Mouse (Mus musculus) CH12.LX (cell line): ENCODE measurements around the gene Elane. TPM values are rescaled to one million over a fixed set of nuclear protein-coding genes. Genes with fewer than 3 reads are reported as not detected.

Source experiments
- DNase-seq: peaks from one replicate; pipeline ENCODE4 v3.0.0-alpha.2; 2013; ENCODE audit errors: extremely low read depth
- H3K27ac ChIP-seq: 2 replicates; pipeline ENCODE4 v1.5.1; 2012; ENCODE audit warnings: low read depth, mild to moderate bottlenecking, control low read depth, moderate library complexity; ENCODE audit not compliant: insufficient read depth
- H3K27me3 ChIP-seq: replicated peaks from 2 replicates; pipeline ENCODE3; 2012; ENCODE audit warnings: inconsistent platforms
- H3K36me3 ChIP-seq, 2 experiments: replicated peaks in 1 of 2; 2 replicates each; pipeline versions ENCODE3 to v1.6.1; 2012; ENCODE audit warnings: inconsistent platforms in 1 of 2, low read length in 1 of 2, mild to moderate bottlenecking in 1 of 2, mixed read lengths in 1 of 2, moderate library complexity in 1 of 2; ENCODE audit not compliant: control insufficient read depth in 1 of 2, insufficient read depth in 1 of 2
- H3K4me1 ChIP-seq, 2 experiments: 2 replicates each; pipeline ENCODE4 v1.6.1; 2012; ENCODE audit warnings: inconsistent platforms in 1 of 2, moderate library complexity in 1 of 2; ENCODE audit not compliant: insufficient read depth in 2 of 2, control insufficient read depth in 1 of 2
- H3K4me2 ChIP-seq: 2 replicates; pipeline ENCODE4 v1.6.1; 2012; ENCODE audit warnings: low read depth, mild to moderate bottlenecking, control low read depth; ENCODE audit not compliant: poor library complexity, insufficient read depth, severe bottlenecking
- H3K4me3 ChIP-seq, 3 experiments: fragments of 150-350 bp in 1 of 3; sonication (generic) in 1 of 3; replicated peaks in 1 of 3; 2 replicates each; pipeline versions ENCODE3 to v1.5.1; 2011 to 2012; ENCODE audit warnings: low read depth in 2 of 3, low read length in 2 of 3, mild to moderate bottlenecking in 2 of 3, moderate library complexity in 2 of 3, control low read depth in 1 of 3, improper control_type of control experiment in 1 of 3, inconsistent platforms in 1 of 3, mixed read lengths in 1 of 3; ENCODE audit not compliant: poor library complexity in 1 of 3
- H3K79me2 ChIP-seq: replicated peaks from 2 replicates; pipeline ENCODE4 v1.6.1; 2012; ENCODE audit warnings: mild to moderate bottlenecking, moderate library complexity; ENCODE audit not compliant: control insufficient read depth, poor library complexity, insufficient read depth, severe bottlenecking; ENCODE audit errors: extremely low read depth
- H3K9ac ChIP-seq: 2 replicates; pipeline ENCODE4 v1.6.1; 2012; ENCODE audit warnings: low read depth, mild to moderate bottlenecking, control low read depth, moderate library complexity; ENCODE audit not compliant: insufficient read depth
- H3K9me3 ChIP-seq: replicated peaks from 2 replicates; pipeline ENCODE3; 2012; ENCODE audit warnings: low read length, inconsistent platforms, mixed read lengths
- BHLHE40 ChIP-seq: IDR thresholded peaks from 2 replicates; pipeline ENCODE4 v1.6.1; 2011; ENCODE audit warnings: mild to moderate bottlenecking, low read depth, low read length, improper control_type of control experiment
- CHD1 ChIP-seq: IDR thresholded peaks from 2 replicates; pipeline ENCODE4 v1.6.1; 2012; ENCODE audit warnings: low read depth, low read length, improper control_type of control experiment, inconsistent platforms
- CHD2 ChIP-seq: IDR thresholded peaks from 2 replicates; pipeline ENCODE4 v1.6.1; 2011; ENCODE audit warnings: low read length, improper control_type of control experiment
- CTCF ChIP-seq, 2 experiments: IDR thresholded peaks in 1 of 2; conservative IDR thresholded peaks in 1 of 2; 2 replicates each; pipeline ENCODE4 v1.5.1; 2011 to 2012; ENCODE audit warnings: low read depth in 2 of 2, low read length in 2 of 2, improper control_type of control experiment in 1 of 2, inconsistent platforms in 1 of 2, mild to moderate bottlenecking in 1 of 2, moderate library complexity in 1 of 2
- ELF1 ChIP-seq: IDR thresholded peaks from 2 replicates; pipeline ENCODE4 v1.6.1; 2014; ENCODE audit warnings: low read depth, mild to moderate bottlenecking, inconsistent platforms, low read length, improper control_type of control experiment
- EP300 ChIP-seq: IDR thresholded peaks from 2 replicates; pipeline ENCODE4 v1.6.1; 2011; ENCODE audit warnings: low read length, improper control_type of control experiment
- ETS1 ChIP-seq: conservative IDR thresholded peaks from 2 replicates; pipeline ENCODE4 v1.6.1; 2012; ENCODE audit warnings: low read depth, mild to moderate bottlenecking, inconsistent platforms, low read length, improper control_type of control experiment, moderate library complexity
- GABPA ChIP-seq: IDR thresholded peaks from 2 replicates; pipeline ENCODE4 v1.6.1; 2012; ENCODE audit warnings: low read depth, low read length, improper control_type of control experiment, inconsistent platforms; ENCODE audit not compliant: insufficient replicate concordance
- HCFC1 ChIP-seq: IDR thresholded peaks from 2 replicates; pipeline ENCODE4 v1.6.1; 2012; ENCODE audit warnings: low read depth, mild to moderate bottlenecking, inconsistent platforms, low read length, improper control_type of control experiment
- JUN ChIP-seq: IDR thresholded peaks from 2 replicates; pipeline ENCODE4 v1.6.1; 2011; ENCODE audit warnings: low read depth, mild to moderate bottlenecking, low read length, improper control_type of control experiment, moderate library complexity; ENCODE audit not compliant: insufficient read depth
- JUND ChIP-seq: conservative IDR thresholded peaks from 2 replicates; pipeline ENCODE4 v1.6.1; 2011; ENCODE audit warnings: low read depth, low read length, improper control_type of control experiment
- MAFK ChIP-seq: IDR thresholded peaks from 2 replicates; pipeline ENCODE4 v1.6.1; 2011; ENCODE audit warnings: low read length, improper control_type of control experiment; ENCODE audit not compliant: insufficient replicate concordance
- MAZ ChIP-seq: IDR thresholded peaks from 2 replicates; pipeline ENCODE4 v1.6.1; 2012; ENCODE audit warnings: low read depth, mild to moderate bottlenecking, inconsistent platforms, low read length, improper control_type of control experiment, moderate library complexity
- MEF2A ChIP-seq: IDR thresholded peaks from 2 replicates; pipeline ENCODE4 v1.6.1; 2014; ENCODE audit warnings: low read depth, mild to moderate bottlenecking, inconsistent platforms, low read length, improper control_type of control experiment, borderline replicate concordance
- MXI1 ChIP-seq: IDR thresholded peaks from 2 replicates; pipeline ENCODE4 v1.6.1; 2011; ENCODE audit warnings: mild to moderate bottlenecking, low read depth, low read length, improper control_type of control experiment
- MYC ChIP-seq: IDR thresholded peaks from 2 replicates; pipeline ENCODE4 v1.6.1; 2011; ENCODE audit warnings: low read depth, mild to moderate bottlenecking, improper control_type of control experiment, low read length
- NELFE ChIP-seq: IDR thresholded peaks from 2 replicates; pipeline ENCODE4 v1.6.1; 2011; ENCODE audit warnings: low read depth, low read length, improper control_type of control experiment
- NRF1 ChIP-seq: IDR thresholded peaks from 2 replicates; pipeline ENCODE4 v1.6.1; 2014; ENCODE audit warnings: low read depth, mild to moderate bottlenecking, inconsistent platforms, low read length, improper control_type of control experiment, moderate library complexity
- PAX5 ChIP-seq: IDR thresholded peaks from 2 replicates; pipeline ENCODE4 v1.6.1; 2012; ENCODE audit warnings: low read length, inconsistent platforms, mixed read lengths
- POLR2AphosphoS2 ChIP-seq: IDR thresholded peaks from 2 replicates; pipeline ENCODE4 v1.6.1; 2011; ENCODE audit warnings: low read depth, low read length, improper control_type of control experiment
- RCOR1 ChIP-seq: conservative IDR thresholded peaks from 2 replicates; pipeline ENCODE4 v1.6.1; 2012; ENCODE audit warnings: low read depth, mild to moderate bottlenecking, inconsistent platforms, low read length, improper control_type of control experiment
- SIN3A ChIP-seq: IDR thresholded peaks from 2 replicates; pipeline ENCODE4 v1.6.1; 2012; ENCODE audit warnings: low read length, improper control_type of control experiment, inconsistent platforms
- SMC3 ChIP-seq: IDR thresholded peaks from 2 replicates; pipeline ENCODE4 v1.6.1; 2011; ENCODE audit warnings: low read depth, low read length, improper control_type of control experiment
- TBP ChIP-seq: conservative IDR thresholded peaks from 2 replicates; pipeline ENCODE4 v1.6.1; 2011; ENCODE audit warnings: low read depth, low read length, improper control_type of control experiment
- TCF12 ChIP-seq: IDR thresholded peaks from 2 replicates; pipeline ENCODE4 v1.6.1; 2014; ENCODE audit warnings: low read depth, mild to moderate bottlenecking, inconsistent platforms, low read length, improper control_type of control experiment
- ZC3H11A ChIP-seq: IDR thresholded peaks from 2 replicates; pipeline ENCODE4 v1.6.1; 2012; ENCODE audit warnings: low read depth, mild to moderate bottlenecking, inconsistent platforms, low read length, improper control_type of control experiment
- ZNF384 ChIP-seq: IDR thresholded peaks from 2 replicates; pipeline ENCODE4 v1.6.1; 2012; ENCODE audit warnings: low read depth, low read length, improper control_type of control experiment, inconsistent platforms
- dilution Hi-C: fragments of 300-500 bp; cut with MboI; formaldehyde crosslinking; loops from 2 replicates; pipeline ENCODE4 v1.14.3; 2020; ENCODE audit warnings: low sequenced_read_pairs; ENCODE audit not compliant: extremely low pct_unique_long_range_greater_than_20kb, extremely low pct_ligation_motif_present
- in situ Hi-C: fragments of 300-500 bp; cut with MboI; formaldehyde crosslinking; loops from 3 replicates; pipeline ENCODE4 v1.14.3; 2019; ENCODE audit warnings: low sequenced_read_pairs, low pct_ligation_motif_present, low pct_unique_long_range_greater_than_20kb, mixed read lengths
- polyA plus RNA-seq: library from polyadenylated mRNA; unstranded; fragments of >175 nt; gene quantifications from 2 replicates; pipeline ENCODE4 v1.2.1, GENCODE M21; 2012; ENCODE audit warnings: low read depth; ENCODE audit not compliant: insufficient read length
- total RNA-seq, 2 experiments: library from RNA; depleted of rRNA; stranded (reverse); fragments of 300-350 nt in 1 of 2; fragments of >200 nt in 1 of 2; gene quantifications; 2 replicates each; pipeline ENCODE4 v1.2.3; 2012 to 2014

Elane gene
- total and polyA plus RNA-seq, 3 experiments, result not detected

DNA sequence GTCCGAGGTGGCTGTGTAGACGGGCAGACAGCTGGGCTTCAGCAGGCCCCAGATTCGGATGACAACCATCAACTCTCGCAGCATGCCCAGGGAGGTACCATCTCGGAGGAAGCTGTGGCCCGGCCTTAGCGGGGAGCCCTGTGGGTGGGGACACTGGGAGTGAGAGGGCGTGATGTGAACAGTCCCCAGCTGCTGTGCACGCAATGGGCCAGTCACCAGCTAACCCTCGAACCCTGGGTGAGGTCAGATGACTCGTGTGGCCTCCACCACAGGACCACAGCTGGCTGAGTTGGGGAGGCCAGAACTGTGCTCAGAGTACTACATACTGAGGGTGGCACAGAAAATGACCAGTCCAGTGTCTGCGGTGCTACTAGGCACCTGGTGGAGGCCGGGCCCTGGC lies 10.8 kb downstream of the Elane start:
- no peaks in the 10 kb centered on the region for H3K79me2 ChIP-seq

DNA sequence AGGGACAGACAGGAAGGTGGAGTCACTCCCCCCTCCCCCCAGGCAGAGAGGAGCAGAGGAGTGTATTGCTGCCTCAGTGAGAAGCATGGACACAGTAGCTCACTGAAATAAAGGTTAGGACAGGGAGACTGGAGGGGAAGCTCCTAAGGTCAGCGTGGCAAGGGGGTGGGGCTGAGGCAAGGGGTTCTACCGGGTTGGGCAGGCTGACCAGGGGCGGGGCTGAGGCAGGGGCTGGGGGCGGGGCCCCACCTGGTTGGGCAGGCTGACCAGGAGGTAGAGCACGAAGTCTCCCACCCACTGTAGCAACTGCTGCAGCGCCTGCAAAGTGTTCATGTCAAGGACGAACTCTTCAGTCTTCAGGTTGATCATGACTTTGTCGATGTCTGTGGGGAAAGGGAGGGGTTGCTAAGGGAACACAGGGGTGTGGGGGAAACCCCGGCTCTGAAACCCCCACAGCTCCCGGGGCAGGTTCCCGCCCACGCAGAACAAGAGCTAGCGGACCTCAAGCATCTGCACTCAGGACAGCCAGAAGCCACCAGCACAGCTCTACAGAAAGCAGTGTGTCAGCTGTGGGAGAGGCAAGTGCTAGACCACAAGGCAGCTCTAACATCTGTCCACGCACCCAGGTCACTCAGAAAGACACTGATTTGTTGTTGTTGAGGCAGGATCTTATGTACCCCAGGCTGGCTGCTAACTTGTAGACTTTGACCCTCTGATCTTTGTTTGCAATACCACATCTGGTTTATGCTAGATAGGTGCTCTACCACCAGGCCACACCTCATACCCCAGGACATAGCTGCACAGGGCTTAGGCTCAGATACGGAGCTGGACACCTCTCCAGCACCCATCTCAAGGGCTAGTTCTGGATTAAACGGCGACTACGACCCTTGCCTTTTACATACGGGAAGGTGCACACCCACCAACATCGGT lies 11.5 kb downstream of the Elane start:
- Histone ChIP-seq H3K27me3 (no peaks in the 10 kb centered on the region), H3K9ac (no peak overlapping the region), H3K27ac (no peak overlapping the region), H3K4me3 (no peak overlapping the region), H3K79me2 (no peaks in the 10 kb centered on the region), H3K9me3 (no peaks in the 10 kb centered on the region), H3K4me1 (peaks cover 9 to 50% of the 10 kb centered on the region in 2 experiments), H3K4me2 (0 out of 2 replicates have a peak overlapping the region, but pooled peaks have one; percentile 2), H3K36me3 (peaks cover 18 to 80% of the 10 kb centered on the region in 2 experiments)
- in situ Hi-C loops (no loop called here), dilution Hi-C loops (no loop called here)
- peak; percentile 27 for DNase-seq
- TF ChIP-seq MAZ (no peak), SIN3A (no peak), MXI1 (no peak), ZNF384 (no peak), TBP (no peak), MAFK (no peak), MEF2A (no peak), CHD1 (no peak), PAX5 (no peak), CHD2 (no peak), ZC3H11A (no peak), ETS1 (no peak), RCOR1 (no peak), CTCF (conservative IDR thresholded peaks at IDR 0.05 in 1 of 2, IDR thresholded peaks at IDR 0.05 in 1 of 2; ENCODE audit: low read depth in 2 of 2, low read length in 2 of 2) (no peak), HCFC1 (no peak), MYC (no peak), SMC3 (no peak)

More for the DNA sequence above, 10.8 kb downstream of the Elane start:
- Histone ChIP-seq H3K4me2 (no peak overlapping the region), H3K4me3 (no peak overlapping the region), H3K9ac (no peak overlapping the region), H3K4me1 (peaks cover 9 to 50% of the 10 kb centered on the region in 2 experiments), H3K27me3 (no peaks in the 10 kb centered on the region), H3K27ac (no peak overlapping the region), H3K36me3 (peaks cover 18 to 74% of the 10 kb centered on the region in 2 experiments), H3K9me3 (no peaks in the 10 kb centered on the region)
- in situ Hi-C loops, result no loop called here
- TF ChIP-seq HCFC1, result no peak
- no peak for TF ChIP-seq TCF12
- TF ChIP-seq GABPA, result no peak
- TF ChIP-seq JUND, result no peak
- no peak for TF ChIP-seq NRF1
- TF ChIP-seq MAFK, result no peak
- TF ChIP-seq ELF1, result no peak
- no peak for TF ChIP-seq MAZ
- TF ChIP-seq POLR2AphosphoS2, result no peak
- TF ChIP-seq EP300, result no peak
- no peak for TF ChIP-seq BHLHE40
- TF ChIP-seq NELFE, result no peak
- TF ChIP-seq TBP, result no peak
- TF ChIP-seq ETS1, result no peak
- no peak for TF ChIP-seq CTCF (conservative IDR thresholded peaks at IDR 0.05 in 1 of 2, IDR thresholded peaks at IDR 0.05 in 1 of 2; ENCODE audit: low read depth in 2 of 2, low read length in 2 of 2)
- TF ChIP-seq PAX5, result no peak
- TF ChIP-seq JUN, result no peak
- dilution Hi-C loops, result no loop called here
- no peak for DNase-seq
